Mouse (Mus musculus) MEL (cell line): Measurements from ENCODE around the gene Slc16a3. TPM values are rescaled to one million over a fixed set of nuclear protein-coding genes. Genes with fewer than 3 reads are reported as not detected.

Source experiments
- DNase-seq: peaks from one replicate; pipeline ENCODE4 v3.0.0; 2011; ENCODE audit warnings: low read depth, low spot score
- H3K27ac ChIP-seq: 2 replicates; pipeline ENCODE4 v1.5.1; 2012; ENCODE audit warnings: low read depth, mild to moderate bottlenecking, control low read depth, low read length, moderate library complexity; ENCODE audit not compliant: control insufficient read depth
- H3K27me3 ChIP-seq, 2 experiments: fragments of 150-350 bp in 1 of 2; sonication (generic) in 1 of 2; 2 replicates each; pipeline ENCODE4 v1.6.1; 2012; ENCODE audit warnings: low read length in 2 of 2, mild to moderate bottlenecking in 2 of 2, improper control_type of control experiment in 1 of 2, moderate library complexity in 1 of 2; ENCODE audit not compliant: insufficient read depth in 2 of 2, control insufficient read depth in 1 of 2
- H3K36me3 ChIP-seq, 2 experiments: 2 replicates each; pipeline ENCODE4 v1.6.1; 2012 to 2014; ENCODE audit warnings: low read length in 2 of 2, improper control_type of control experiment in 1 of 2, inconsistent platforms in 1 of 2, mild to moderate bottlenecking in 1 of 2; ENCODE audit not compliant: insufficient read depth in 2 of 2, control insufficient read depth in 1 of 2
- H3K4me1 ChIP-seq, 2 experiments: fragments of 150-350 bp in 1 of 2; sonication (generic) in 1 of 2; 2 replicates each; pipeline ENCODE4 v1.6.1; 2012; ENCODE audit warnings: low read length in 2 of 2, improper control_type of control experiment in 1 of 2, mild to moderate bottlenecking in 1 of 2; ENCODE audit not compliant: insufficient read depth in 2 of 2, control insufficient read depth in 1 of 2
- H3K4me3 ChIP-seq, 2 experiments: fragments of 150-350 bp in 1 of 2; sonication (generic) in 1 of 2; 2 replicates each; pipeline ENCODE4 v1.5.1; 2012; ENCODE audit warnings: low read depth in 2 of 2, low read length in 2 of 2, mild to moderate bottlenecking in 2 of 2, moderate library complexity in 2 of 2, control low read depth in 1 of 2, improper control_type of control experiment in 1 of 2; ENCODE audit not compliant: control insufficient read depth in 1 of 2, insufficient read depth in 1 of 2
- H3K79me2 ChIP-seq: 2 replicates; pipeline ENCODE4 v1.6.1; 2012; ENCODE audit warnings: mild to moderate bottlenecking, low read length, moderate library complexity; ENCODE audit not compliant: control insufficient read depth, poor library complexity, insufficient read depth
- H3K9ac ChIP-seq: 2 replicates; pipeline ENCODE4 v1.6.1; 2012; ENCODE audit warnings: low read depth, mild to moderate bottlenecking, control low read depth, low read length, moderate library complexity; ENCODE audit not compliant: control insufficient read depth, poor library complexity, severe bottlenecking
- H3K9me3 ChIP-seq: fragments of 150-350 bp; sonication (generic); replicated peaks from 2 replicates; pipeline ENCODE4 v1.6.1; 2012; ENCODE audit warnings: mild to moderate bottlenecking, low read length, improper control_type of control experiment, moderate library complexity; ENCODE audit not compliant: insufficient read depth
- CHD1 ChIP-seq: IDR thresholded peaks from 2 replicates; pipeline ENCODE4 v1.6.1; 2012; ENCODE audit warnings: low read depth, mild to moderate bottlenecking, inconsistent platforms, low read length, improper control_type of control experiment
- CHD2 ChIP-seq: IDR thresholded peaks from 2 replicates; pipeline ENCODE4 v1.6.1; 2011; ENCODE audit warnings: low read length, improper control_type of control experiment
- CTCF ChIP-seq, 3 experiments: IDR thresholded peaks in 2 of 3; conservative IDR thresholded peaks in 1 of 3; 2 replicates each; pipeline ENCODE4 v1.5.1; 2011 to 2012; ENCODE audit warnings: low read length in 3 of 3, low read depth in 2 of 3, mild to moderate bottlenecking in 2 of 3, improper control_type of control experiment in 1 of 3, inconsistent platforms in 1 of 3, mixed read lengths in 1 of 3, moderate library complexity in 1 of 3; ENCODE audit not compliant: control insufficient read depth in 1 of 3, insufficient read depth in 1 of 3, poor library complexity in 1 of 3, severe bottlenecking in 1 of 3
- E2F4 ChIP-seq: IDR thresholded peaks from 2 replicates; pipeline ENCODE4 v1.6.1; 2011; ENCODE audit warnings: low read depth, low read length, improper control_type of control experiment, borderline replicate concordance
- EP300 ChIP-seq, 2 experiments: IDR thresholded peaks; 2 replicates each; pipeline ENCODE4 v1.6.1; 2011; ENCODE audit warnings: improper control_type of control experiment in 2 of 2, low read length in 2 of 2, low read depth in 1 of 2, mild to moderate bottlenecking in 1 of 2
- GABPA ChIP-seq: IDR thresholded peaks from 2 replicates; pipeline ENCODE4 v1.6.1; 2012; ENCODE audit warnings: low read depth, mild to moderate bottlenecking, inconsistent platforms, low read length, improper control_type of control experiment, moderate library complexity
- KAT2A ChIP-seq: conservative IDR thresholded peaks from 2 replicates; pipeline ENCODE4 v1.6.1; 2012; ENCODE audit warnings: low read depth, low read length, improper control_type of control experiment, inconsistent platforms
- MAFK ChIP-seq: IDR thresholded peaks from 2 replicates; pipeline ENCODE4 v1.6.1; 2011; ENCODE audit warnings: low read depth, mild to moderate bottlenecking, low read length, improper control_type of control experiment, borderline replicate concordance
- MAZ ChIP-seq: IDR thresholded peaks from 2 replicates; pipeline ENCODE4 v1.6.1; 2012; ENCODE audit warnings: low read depth, mild to moderate bottlenecking, inconsistent platforms, low read length, improper control_type of control experiment
- MXI1 ChIP-seq: IDR thresholded peaks from 2 replicates; pipeline ENCODE4 v1.6.1; 2011; ENCODE audit warnings: mild to moderate bottlenecking, low read depth, low read length, improper control_type of control experiment
- MYC ChIP-seq: IDR thresholded peaks from 2 replicates; pipeline ENCODE4 v1.6.1; 2011; ENCODE audit warnings: low read depth, mild to moderate bottlenecking, low read length, improper control_type of control experiment, moderate library complexity
- NELFE ChIP-seq: IDR thresholded peaks from 2 replicates; pipeline ENCODE4 v1.6.1; 2011; ENCODE audit warnings: low read depth, low read length, improper control_type of control experiment
- NRF1 ChIP-seq: IDR thresholded peaks from 2 replicates; pipeline ENCODE4 v1.6.1; 2014; ENCODE audit warnings: low read depth, mild to moderate bottlenecking, inconsistent platforms, low read length, improper control_type of control experiment, moderate library complexity; ENCODE audit not compliant: poor library complexity, insufficient read depth, severe bottlenecking
- RAD21 ChIP-seq: IDR thresholded peaks from 2 replicates; pipeline ENCODE4 v1.6.1; 2011; ENCODE audit warnings: mild to moderate bottlenecking, low read depth, low read length, improper control_type of control experiment
- TBP ChIP-seq: IDR thresholded peaks from 2 replicates; pipeline ENCODE4 v1.8.0; 2011; ENCODE audit warnings: low read depth, low read length, improper control_type of control experiment
- USF1 ChIP-seq: IDR thresholded peaks from 2 replicates; pipeline ENCODE4 v1.6.1; 2014; ENCODE audit warnings: low read depth, mild to moderate bottlenecking, inconsistent platforms, low read length, improper control_type of control experiment, moderate library complexity
- ZNF384 ChIP-seq: IDR thresholded peaks from 2 replicates; pipeline ENCODE4 v1.6.1; 2012; ENCODE audit warnings: low read depth, mild to moderate bottlenecking, inconsistent platforms, low read length, improper control_type of control experiment
- polyA plus RNA-seq, 2 experiments: library from polyadenylated mRNA; stranded (reverse) in 1 of 2; unstranded in 1 of 2; fragments of >175 nt in 1 of 2; fragments of >200 nt in 1 of 2; gene quantifications; 2 replicates each; pipeline versions ENCODE4 v1.2.1 to v1.2.4; 2012; ENCODE audit warnings: low replicate concordance in 2 of 2, low read depth in 1 of 2; ENCODE audit not compliant: insufficient read length in 2 of 2, insufficient read depth in 1 of 2, missing spikeins in 1 of 2
- total RNA-seq: library from RNA; depleted of rRNA; stranded (reverse); fragments of 300-350 nt; gene quantifications from 2 replicates; pipeline ENCODE4 v1.2.3, GENCODE M21; 2012

Slc16a3 gene
- total and polyA plus RNA-seq, 3 experiments, result 85.7 to 610 (median 570) TPM

- Histone ChIP-seq H3K9ac (no peak overlapping the region), H3K79me2 (peaks cover 84% of the 10 kb centered on the region), H3K36me3 (peaks cover 37 to 54% of the 10 kb centered on the region in 2 experiments)
- TF ChIP-seq MYC, result no peak
- TF ChIP-seq KAT2A, result no peak
- no peak for TF ChIP-seq MAFK
- no peak for TF ChIP-seq ZNF384
- no peak for TF ChIP-seq EP300 (IDR thresholded peaks at IDR 0.05; ENCODE audit: low read depth in 1 of 2, low read length in 2 of 2)
- TF ChIP-seq CTCF (IDR thresholded peaks at IDR 0.05 in 2 of 3, conservative IDR thresholded peaks at IDR 0.05 in 1 of 3; ENCODE audit: control insufficient read depth in 1 of 3, insufficient read depth in 1 of 3, low read depth in 2 of 3, low read length in 3 of 3, poor library complexity in 1 of 3, severe bottlenecking in 1 of 3), result peak in 2 of 3 experiments; percentile 11 to 27; a peak in 2 of 6 replicates
- peak; percentile 22 for TF ChIP-seq RAD21
- TF ChIP-seq MXI1, result no peak
- no peak for TF ChIP-seq CHD1
- TF ChIP-seq USF1, result no peak
- TF ChIP-seq, all 39 proteins: peak for 2
- H3K27ac ChIP-seq, result no peak overlapping the region
- peaks cover 27 to 30% of the 10 kb centered on the region in 2 experiments for H3K4me1 ChIP-seq
- no peaks in the 10 kb centered on the region for H3K9me3 ChIP-seq
- no peaks in the 10 kb centered on the region for H3K27me3 ChIP-seq
- no peak overlapping the region for H3K4me3 ChIP-seq
- DNase-seq, result no peak
Observed at GRCm38 (mm10) chr11:120987608-120988007, 39.3 kb downstream of the Slc16a3 start.

- no peaks in the 10 kb centered on the region for H3K27me3 ChIP-seq
- H3K4me1 ChIP-seq, result peaks cover 21 to 30% of the 10 kb centered on the region in 2 experiments
- H3K79me2 ChIP-seq, result peaks cover 84% of the 10 kb centered on the region
- peak overlapping the region; percentile 72; the same call in 1 of the 2 replicates for H3K9ac ChIP-seq
- no peak for TF ChIP-seq NRF1
- no peak; the same call in 1 of the 2 replicates for TF ChIP-seq MXI1
- no peak for TF ChIP-seq CHD1
- TF ChIP-seq NELFE, result no peak
- no peak for TF ChIP-seq ZNF384
- TF ChIP-seq TBP, result no peak
- TF ChIP-seq CHD2, result no peak
- TF ChIP-seq GABPA, result no peak
- TF ChIP-seq E2F4, result no peak
- no peak for TF ChIP-seq EP300 (IDR thresholded peaks at IDR 0.05; ENCODE audit: low read depth in 1 of 2, low read length in 2 of 2)
- no peak for TF ChIP-seq MAZ
- TF ChIP-seq USF1, result no peak
- no peak for TF ChIP-seq RAD21
- H3K9me3 ChIP-seq, result no peaks in the 10 kb centered on the region
- no peak overlapping the region for H3K27ac ChIP-seq
- DNase-seq, result peak; percentile 64
- H3K4me3 ChIP-seq, result no peak overlapping the region
- H3K36me3 ChIP-seq, result peaks cover 29 to 47% of the 10 kb centered on the region in 2 experiments
Observed at GRCm38 (mm10) chr11:120988410-120988809, 40.1 kb downstream of the Slc16a3 start.
